Mouse (Mus musculus) neural tube, embryonic 14.5 days (tissue): Measurements from ENCODE around the gene Sept8. TPM values are rescaled to one million over a fixed set of nuclear protein-coding genes. Genes with fewer than 3 reads are reported as not detected.

Experiments used
- ATAC-seq: fragments of 200-750 bp; cut with Nextera tagmentation; 2 replicates; pipeline ENCODE4 v1.8.0; 2017; ENCODE audit warnings: low read depth, mild to moderate bottlenecking, moderate TSS enrichment, moderate library complexity
- H3K27ac ChIP-seq: fragments of 300-500 bp; sonication (generic); 2 replicates; pipeline ENCODE4 v1.5.1; 2014; ENCODE audit warnings: low read depth, mild to moderate bottlenecking, control low read depth, low read length, moderate library complexity, mixed read lengths
- H3K27me3 ChIP-seq: fragments of 300-500 bp; sonication (generic); 2 replicates; pipeline ENCODE4 v1.6.1; 2014; ENCODE audit warnings: low read length; ENCODE audit not compliant: control insufficient read depth, insufficient read depth
- H3K36me3 ChIP-seq: fragments of 300-500 bp; sonication (generic); 2 replicates; pipeline ENCODE4 v1.6.1; 2014; ENCODE audit warnings: low read length, mixed read lengths; ENCODE audit not compliant: control insufficient read depth, insufficient read depth
- H3K4me1 ChIP-seq: fragments of 300-500 bp; sonication (generic); 2 replicates; pipeline ENCODE4 v1.6.1; 2014; ENCODE audit warnings: low read length; ENCODE audit not compliant: control insufficient read depth, insufficient read depth
- H3K4me2 ChIP-seq: fragments of 300-500 bp; sonication (generic); 2 replicates; pipeline ENCODE4 v1.6.1; 2014; ENCODE audit warnings: mild to moderate bottlenecking, low read depth, low read length, control low read depth
- H3K4me3 ChIP-seq: fragments of 300-500 bp; sonication (generic); 2 replicates; pipeline ENCODE4 v1.5.1; 2014; ENCODE audit warnings: low read depth, low read length, control low read depth, mixed read lengths
- H3K9ac ChIP-seq: fragments of 300-500 bp; sonication (generic); replicated peaks from 2 replicates; pipeline ENCODE4 v1.6.1; 2014; ENCODE audit warnings: low read depth, mild to moderate bottlenecking, control low read depth, low read length, mixed read lengths
- H3K9me3 ChIP-seq: fragments of 300-500 bp; sonication (generic); 2 replicates; pipeline ENCODE4 v1.6.1; 2016; ENCODE audit warnings: low read length; ENCODE audit not compliant: control insufficient read depth
- WGBS: fragments of 180-500 bp; shearing (Covaris S2); extraction: QIAGEN DNeasy Blood & Tissue Kit; methylation state at CpG from one replicate; pipeline ENCODE4 v1.1.7; 2014; 5-methylcytosine and 5-hydroxymethylcytosine counted together
- polyA plus RNA-seq: library from polyadenylated mRNA; unstranded; fragments of >200 nt; fragmentation: Nextera tagmentation; extraction: Ambion mirVana; gene quantifications from 2 replicates; pipeline ENCODE4 v1.2.1, GENCODE M21; 2014

Gene Sept8
- polyA plus RNA-seq, 1 experiment from 2014 or later: 20.5 TPM

GRCm38 (mm10) chr11:53507098-53507805 is 11.8 kb upstream of the Sept8 start:
- Histone ChIP-seq H3K27me3 (no peaks in the 10 kb centered on the region), H3K36me3 (no peaks in the 10 kb centered on the region), H3K9me3 (no peaks in the 10 kb centered on the region), H3K27ac (no peak overlapping the region), H3K4me2 (no peak overlapping the region), H3K4me3 (no peak overlapping the region), H3K4me1 (no peaks in the 10 kb centered on the region), H3K9ac (no peak overlapping the region)
- ATAC-seq: no peak
- 85% methylated on average over 9 of the region's 9 CpGs for WGBS

DNA sequence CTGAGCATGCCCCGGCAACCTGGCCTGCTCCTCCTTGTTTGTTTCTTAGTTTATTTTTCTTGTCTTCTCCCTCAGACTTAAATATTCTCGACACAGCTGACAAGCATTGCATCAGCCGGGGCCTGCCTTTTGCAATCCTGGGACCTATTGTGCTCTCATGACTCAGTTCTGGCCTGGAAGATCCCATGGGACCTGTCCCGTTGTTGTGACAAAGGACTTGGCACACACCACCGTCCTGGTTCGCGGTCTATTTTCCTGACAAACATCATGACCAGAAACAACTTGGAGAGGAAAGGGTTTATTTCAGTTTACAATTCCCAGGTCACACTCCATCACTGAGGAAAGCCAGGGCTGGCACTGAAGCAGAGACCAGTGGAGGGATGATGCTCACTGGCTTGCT is 10.9 kb upstream of the Sept8 start:
- Histone ChIP-seq H3K27ac (no peak overlapping the region), H3K4me3 (no peak overlapping the region), H3K36me3 (no peaks in the 10 kb centered on the region), H3K9me3 (no peaks in the 10 kb centered on the region), H3K9ac (no peak overlapping the region), H3K4me2 (no peak overlapping the region), H3K4me1 (no peaks in the 10 kb centered on the region), H3K27me3 (no peaks in the 10 kb centered on the region)
- ATAC-seq: no peak
- WGBS: 42% methylated on average over 7 of the region's 7 CpGs

DNA sequence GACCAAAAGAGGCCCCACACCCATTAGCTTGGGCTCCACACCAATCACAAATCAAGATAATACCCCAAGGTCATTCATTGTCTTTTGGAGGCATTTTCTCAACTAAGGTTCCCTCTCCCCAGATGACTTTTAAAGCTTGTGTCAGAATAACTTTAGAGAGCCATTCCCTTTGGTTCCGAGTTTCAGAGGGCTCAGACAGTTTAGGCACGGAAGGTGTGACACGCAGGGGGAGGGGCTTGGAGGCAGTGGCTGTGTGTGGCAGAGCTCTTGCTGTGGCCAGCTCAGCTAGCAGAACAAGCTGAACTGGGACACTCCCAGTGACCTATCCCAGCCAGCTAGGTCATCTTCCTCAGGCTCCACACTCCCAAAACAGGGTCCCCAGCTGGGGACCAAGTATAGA is 10.5 kb upstream of the Sept8 start:
- ATAC-seq: no peak
- H3K36me3 ChIP-seq: no peaks in the 10 kb centered on the region
- H3K4me3 ChIP-seq: no peak overlapping the region
- H3K4me2 ChIP-seq: no peak overlapping the region
- WGBS: 63% methylated on average over 3 of the region's 3 CpGs
- no peak overlapping the region for H3K27ac ChIP-seq
- no peaks in the 10 kb centered on the region for H3K4me1 ChIP-seq
- H3K9ac ChIP-seq: no peak overlapping the region
- no peaks in the 10 kb centered on the region for H3K9me3 ChIP-seq
- H3K27me3 ChIP-seq: no peaks in the 10 kb centered on the region

GRCm38 (mm10) chr11:53510351-53510750 is 8.7 kb upstream of the Sept8 start:
- Histone ChIP-seq H3K27me3 (no peaks in the 10 kb centered on the region), H3K27ac (no peak overlapping the region), H3K9ac (no peak overlapping the region), H3K4me1 (no peaks in the 10 kb centered on the region), H3K4me3 (no peak overlapping the region), H3K4me2 (no peak overlapping the region), H3K9me3 (no peaks in the 10 kb centered on the region), H3K36me3 (no peaks in the 10 kb centered on the region)
- ATAC-seq: no peak
- WGBS: 38% methylated on average over 5 of the region's 5 CpGs

- Histone ChIP-seq H3K4me3 (no peak overlapping the region), H3K27me3 (no peaks in the 10 kb centered on the region; the same call in none of the 2 replicates), H3K4me2 (no peak overlapping the region), H3K9ac (no peak overlapping the region), H3K9me3 (no peaks in the 10 kb centered on the region), H3K27ac (no peak overlapping the region), H3K36me3 (no peaks in the 10 kb centered on the region), H3K4me1 (peaks cover 19% of the 10 kb centered on the region)
- WGBS: 60% methylated on average over 8 of the region's 8 CpGs
- no peak for ATAC-seq
Observed at GRCm38 (mm10) chr11:53516775-53517627, 2.1 kb upstream of the Sept8 start.

GRCm38 (mm10) chr11:53518759-53519158 is 298 bp upstream of the Sept8 start:
- H3K4me1 ChIP-seq: peaks cover 19% of the 10 kb centered on the region
- H3K36me3 ChIP-seq: no peaks in the 10 kb centered on the region
- no peak overlapping the region for H3K27ac ChIP-seq
- no peak overlapping the region; the same call in 1 of the 2 replicates for H3K4me2 ChIP-seq
- 58% methylated on average over 5 of the region's 5 CpGs for WGBS
- peak overlapping the region; percentile 74; the same call in 1 of the 2 replicates for H3K4me3 ChIP-seq
- H3K27me3 ChIP-seq: no peaks in the 10 kb centered on the region; the same call in none of the 2 replicates
- H3K9ac ChIP-seq: no peak overlapping the region
- no peak for ATAC-seq
- H3K9me3 ChIP-seq: no peaks in the 10 kb centered on the region

- Histone ChIP-seq H3K36me3 (no peaks in the 10 kb centered on the region), H3K4me1 (peaks cover 22% of the 10 kb centered on the region), H3K27me3 (no peaks in the 10 kb centered on the region; the same call in none of the 2 replicates), H3K9ac (peak overlapping the region; percentile 83), H3K9me3 (no peaks in the 10 kb centered on the region), H3K27ac (peak overlapping the region; percentile 57), H3K4me3 (peak overlapping the region; percentile 74), H3K4me2 (peak overlapping the region; percentile 84)
- ATAC-seq: peak; percentile 64
- WGBS: 4% methylated on average over 24 of the region's 24 CpGs
Observed at GRCm38 (mm10) chr11:53520122-53520978, 1.3 kb downstream of the Sept8 start.

GRCm38 (mm10) chr11:53521120-53521820 is 2.2 kb downstream of the Sept8 start:
- peak overlapping the region; percentile 74 for H3K4me3 ChIP-seq
- no peak for ATAC-seq
- H3K9ac ChIP-seq: peak overlapping the region; percentile 83
- WGBS: 41% methylated on average over 16 of the region's 16 CpGs
- H3K4me2 ChIP-seq: peak overlapping the region; percentile 84
- H3K4me1 ChIP-seq: peaks cover 22% of the 10 kb centered on the region
- H3K27me3 ChIP-seq: no peaks in the 10 kb centered on the region; the same call in 1 of the 2 replicates
- no peak overlapping the region for H3K27ac ChIP-seq
- no peaks in the 10 kb centered on the region for H3K36me3 ChIP-seq
- no peaks in the 10 kb centered on the region for H3K9me3 ChIP-seq
